Mouse (Mus musculus) embryonic facial prominence, embryonic 14.5 days (tissue): ENCODE measurements around the gene Mtmr14. TPM values are rescaled to one million over a fixed set of nuclear protein-coding genes. Genes with fewer than 3 reads are reported as not detected.

Source experiments
- ATAC-seq: fragments of 200-750 bp; cut with Nextera tagmentation; 2 replicates; pipeline ENCODE4 v1.8.0; 2017; ENCODE audit warnings: low read depth, moderate number of reproducible peaks, moderate TSS enrichment
- DNase-seq: peaks from one replicate; pipeline ENCODE4 v3.0.0-alpha.2; 2015; ENCODE audit warnings: low spot score
- H3K27ac ChIP-seq: fragments of 300-500 bp; sonication (generic); replicated peaks from 2 replicates; pipeline ENCODE4 v1.5.1; 2014; ENCODE audit warnings: low read depth, mild to moderate bottlenecking, low read length, moderate library complexity
- H3K27me3 ChIP-seq: fragments of 300-500 bp; sonication (generic); replicated peaks from 2 replicates; pipeline ENCODE4 v1.6.1; 2014; ENCODE audit warnings: low read length; ENCODE audit not compliant: control insufficient read depth, insufficient read depth
- H3K36me3 ChIP-seq: fragments of 300-500 bp; sonication (generic); 2 replicates; pipeline ENCODE4 v1.6.1; 2014; ENCODE audit warnings: low read length, mixed read lengths; ENCODE audit not compliant: control insufficient read depth, insufficient read depth
- H3K4me1 ChIP-seq: fragments of 300-500 bp; sonication (generic); 2 replicates; pipeline ENCODE4 v1.6.1; 2014; ENCODE audit warnings: antibody characterized with exemption, low read length; ENCODE audit not compliant: control insufficient read depth, insufficient read depth
- H3K4me2 ChIP-seq: fragments of 300-500 bp; sonication (generic); 2 replicates; pipeline ENCODE4 v1.6.1; 2014; ENCODE audit warnings: low read depth, mild to moderate bottlenecking, low read length, moderate library complexity, mixed read lengths
- H3K4me3 ChIP-seq: fragments of 300-500 bp; sonication (generic); 2 replicates; pipeline ENCODE4 v1.5.1; 2014; ENCODE audit warnings: low read depth, mild to moderate bottlenecking, low read length
- H3K9ac ChIP-seq: fragments of 300-500 bp; sonication (generic); 2 replicates; pipeline ENCODE4 v1.6.1; 2014; ENCODE audit warnings: low read depth, mild to moderate bottlenecking, low read length, moderate library complexity, mixed read lengths
- H3K9me3 ChIP-seq: fragments of 300-500 bp; sonication (generic); 2 replicates; pipeline ENCODE4 v1.6.1; 2016; ENCODE audit warnings: low read length; ENCODE audit not compliant: control insufficient read depth
- WGBS: fragments of 180-500 bp; shearing (Covaris S2); extraction: QIAGEN DNeasy Blood & Tissue Kit; methylation state at CpG from one replicate; pipeline ENCODE4 v1.1.7; 2014; 5-methylcytosine and 5-hydroxymethylcytosine counted together
- polyA plus RNA-seq: library from polyadenylated mRNA; unstranded; fragments of >200 nt; fragmentation: Nextera tagmentation; extraction: Ambion mirVana; gene quantifications from 2 replicates; pipeline ENCODE4 v1.2.1, GENCODE M21; 2014

Gene Mtmr14
- polyA plus RNA-seq, 1 experiment from 2014 or later: 31.6 TPM

DNA sequence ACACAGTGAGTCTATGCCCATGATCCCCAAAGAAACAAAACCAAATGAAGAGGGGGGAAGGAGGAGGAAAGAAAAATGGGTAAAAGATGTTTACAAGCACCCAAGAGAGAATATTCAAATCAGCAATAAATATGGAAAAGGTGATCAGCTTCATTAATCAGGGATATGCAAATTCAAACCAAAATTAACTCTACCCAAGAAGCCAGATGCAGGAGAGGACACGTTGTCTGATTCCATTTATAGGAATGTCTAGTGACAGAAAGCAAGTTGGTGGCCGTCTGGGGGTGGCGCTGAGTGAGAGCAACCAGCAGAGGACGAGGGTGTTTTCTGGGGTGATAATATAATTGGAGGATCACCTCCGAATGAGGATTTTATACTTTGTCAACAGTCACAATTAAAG lies 2.5 kb upstream of the Mtmr14 start:
- Histone ChIP-seq H3K9ac (no peak overlapping the region), H3K4me2 (no peak overlapping the region), H3K27ac (no peak overlapping the region), H3K36me3 (0 out of 2 replicates have a peak, but pooled peaks cover 5% of the 10 kb centered on the region), H3K9me3 (0 out of 2 replicates have a peak, but pooled peaks cover 4% of the 10 kb centered on the region), H3K4me1 (peaks cover 8% of the 10 kb centered on the region; the same call in 1 of the 2 replicates), H3K4me3 (no peak overlapping the region), H3K27me3 (no peaks in the 10 kb centered on the region)
- WGBS: 68% methylated on average over 5 of the region's 5 CpGs
- ATAC-seq: no peak
- no peak for DNase-seq

- Histone ChIP-seq H3K9me3 (no peaks in the 10 kb centered on the region), H3K27me3 (no peaks in the 10 kb centered on the region), H3K36me3 (peaks cover 23% of the 10 kb centered on the region; the same call in 1 of the 2 replicates), H3K4me2 (peak overlapping the region; percentile 84), H3K4me3 (peak overlapping the region; percentile 92), H3K27ac (no peak overlapping the region), H3K4me1 (peaks cover 8% of the 10 kb centered on the region; the same call in 1 of the 2 replicates), H3K9ac (peak overlapping the region; percentile 81)
- ATAC-seq: no peak
- DNase-seq: no peak
- 35% methylated on average over 6 of the region's 6 CpGs for WGBS
Observed at GRCm38 (mm10) chr6:113238442-113238841, 799 bp downstream of the Mtmr14 start.

GRCm38 (mm10) chr6:113242753-113243152 lies 5.1 kb downstream of the Mtmr14 start:
- H3K27ac ChIP-seq: no peak overlapping the region
- H3K4me2 ChIP-seq: no peak overlapping the region
- H3K4me3 ChIP-seq: no peak overlapping the region
- no peaks in the 10 kb centered on the region for H3K9me3 ChIP-seq
- ATAC-seq (no peak), DNase-seq (no peak)
- WGBS: 78% methylated on average over 1 of the region's 1 CpGs
- H3K36me3 ChIP-seq: peaks cover 36% of the 10 kb centered on the region
- H3K9ac ChIP-seq: no peak overlapping the region
- H3K4me1 ChIP-seq: peaks cover 8% of the 10 kb centered on the region; the same call in 1 of the 2 replicates
- H3K27me3 ChIP-seq: no peaks in the 10 kb centered on the region

DNA sequence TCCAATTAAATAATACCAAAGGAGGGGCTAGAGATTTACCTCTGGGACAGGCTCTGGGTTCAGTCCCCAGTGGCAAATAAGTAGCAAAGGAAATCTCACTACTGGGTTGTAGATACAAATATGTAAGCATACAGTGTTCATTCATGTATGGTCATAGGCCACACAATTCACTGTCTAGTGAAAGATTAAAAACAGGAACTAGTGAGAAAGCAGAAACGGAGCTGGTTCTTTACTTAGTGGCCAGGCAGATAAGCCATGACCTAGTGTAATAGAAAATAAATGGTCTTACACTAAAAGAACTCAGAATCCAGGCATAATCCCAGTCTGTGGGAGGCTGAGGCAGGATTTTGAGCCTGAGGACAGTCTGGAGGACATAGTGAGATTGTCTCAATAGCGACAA lies 7.9 kb downstream of the Mtmr14 start:
- DNase-seq: no peak
- WGBS: 86% methylated on average over 2 of the region's 2 CpGs
- no peaks in the 10 kb centered on the region for H3K9me3 ChIP-seq
- peaks cover 43% of the 10 kb centered on the region for H3K36me3 ChIP-seq
- no peak overlapping the region for H3K4me3 ChIP-seq
- H3K4me2 ChIP-seq: no peak overlapping the region
- ATAC-seq: no peak
- no peaks in the 10 kb centered on the region for H3K4me1 ChIP-seq
- H3K27me3 ChIP-seq: no peaks in the 10 kb centered on the region
- H3K9ac ChIP-seq: no peak overlapping the region
- H3K27ac ChIP-seq: no peak overlapping the region

DNA sequence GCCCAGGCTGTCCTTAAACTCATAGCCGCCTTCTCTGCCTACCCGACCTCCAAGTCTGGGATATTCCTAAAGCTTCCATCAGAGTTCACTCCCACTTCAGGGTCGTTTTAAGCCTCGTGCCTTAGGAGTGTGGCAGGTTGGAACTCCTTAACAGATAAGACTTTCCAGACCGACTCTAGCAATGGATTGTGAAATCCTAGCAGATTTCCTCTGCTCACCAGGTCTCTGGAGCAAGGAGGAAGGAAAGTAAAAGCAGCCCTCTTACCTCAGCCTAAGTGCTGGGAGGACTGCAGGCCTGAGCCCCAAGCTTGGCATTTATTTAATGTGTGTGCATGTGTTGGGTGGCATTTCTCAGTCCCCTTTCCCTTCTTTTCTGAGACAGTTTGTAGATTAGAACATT lies 13.1 kb downstream of the Mtmr14 start:
- WGBS: 91% methylated on average over 5 of the region's 5 CpGs
- Histone ChIP-seq H3K4me1 (no peaks in the 10 kb centered on the region), H3K27ac (no peak overlapping the region), H3K4me2 (no peak overlapping the region), H3K27me3 (no peaks in the 10 kb centered on the region), H3K4me3 (no peak overlapping the region), H3K9me3 (no peaks in the 10 kb centered on the region), H3K36me3 (peaks cover 63% of the 10 kb centered on the region), H3K9ac (no peak overlapping the region)
- DNase-seq: no peak
- no peak for ATAC-seq

DNA sequence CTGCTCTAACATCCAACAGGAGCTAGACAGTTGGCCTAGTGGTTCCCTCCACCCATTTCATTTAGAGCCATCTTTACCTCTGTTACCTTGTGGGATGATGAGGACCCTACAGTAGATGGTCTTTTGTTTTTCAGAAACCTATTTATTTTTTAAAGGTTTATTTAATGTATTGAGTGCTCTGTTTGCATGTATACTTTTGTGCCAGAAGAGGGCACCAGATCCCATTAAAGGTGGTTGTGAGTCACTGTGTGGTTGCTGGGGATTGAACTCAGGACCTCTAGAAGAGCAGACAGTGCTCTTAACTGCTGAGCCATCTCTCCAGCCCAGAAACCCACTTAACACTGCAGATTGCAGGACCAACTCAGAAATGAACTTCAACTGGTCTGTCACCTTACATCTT lies 14.3 kb downstream of the Mtmr14 start:
- H3K36me3 ChIP-seq: peaks cover 67% of the 10 kb centered on the region
- ATAC-seq (no peak), DNase-seq (no peak)
- no peaks in the 10 kb centered on the region for H3K9me3 ChIP-seq
- no peaks in the 10 kb centered on the region for H3K4me1 ChIP-seq
- H3K4me3 ChIP-seq: no peak overlapping the region
- no peak overlapping the region for H3K4me2 ChIP-seq
- H3K27ac ChIP-seq: no peak overlapping the region
- no peak overlapping the region for H3K9ac ChIP-seq
- no peaks in the 10 kb centered on the region for H3K27me3 ChIP-seq

GRCm38 (mm10) chr6:113254899-113255298 lies 17.3 kb downstream of the Mtmr14 start:
- DNase-seq: no peak
- Histone ChIP-seq H3K27ac (no peak overlapping the region), H3K4me1 (no peaks in the 10 kb centered on the region), H3K4me3 (no peak overlapping the region), H3K4me2 (no peak overlapping the region), H3K36me3 (peaks cover 81% of the 10 kb centered on the region), H3K27me3 (no peaks in the 10 kb centered on the region), H3K9me3 (no peaks in the 10 kb centered on the region), H3K9ac (no peak overlapping the region)
- ATAC-seq: no peak

- WGBS: 82% methylated on average over 8 of the region's 8 CpGs
- DNase-seq (no peak), ATAC-seq (no peak)
- Histone ChIP-seq H3K27ac (no peak overlapping the region), H3K4me3 (no peak overlapping the region), H3K4me2 (no peak overlapping the region), H3K27me3 (no peaks in the 10 kb centered on the region), H3K9ac (no peak overlapping the region), H3K4me1 (no peaks in the 10 kb centered on the region), H3K9me3 (no peaks in the 10 kb centered on the region), H3K36me3 (peaks cover 82% of the 10 kb centered on the region)
Observed at GRCm38 (mm10) chr6:113261174-113261858, 23.7 kb downstream of the Mtmr14 start.

- H3K4me3 ChIP-seq: no peak overlapping the region
- DNase-seq (no peak), ATAC-seq (peak; percentile 37; the same call in 1 of the 2 replicates)
- H3K36me3 ChIP-seq: peaks cover 86% of the 10 kb centered on the region
- WGBS: 93% methylated on average over 6 of the region's 6 CpGs
- H3K9ac ChIP-seq: no peak overlapping the region
- no peaks in the 10 kb centered on the region for H3K9me3 ChIP-seq
- no peaks in the 10 kb centered on the region for H3K27me3 ChIP-seq
- H3K27ac ChIP-seq: no peak overlapping the region
- H3K4me2 ChIP-seq: no peak overlapping the region
- H3K4me1 ChIP-seq: no peaks in the 10 kb centered on the region
Observed at GRCm38 (mm10) chr6:113263531-113263930, 25.9 kb downstream of the Mtmr14 start.
